In genomic region chr5:129856414-129856813, GRCm38 (mm10) we compare ENCODE assay signal across 27 mouse cellular contexts. TPM values are rescaled to one million over a fixed set of nuclear protein-coding genes. Genes with fewer than 3 reads are reported as not detected.
A peak's percentile ranks its signal among the peaks of the same experiment; 100 is the strongest.
DNase-seq lines count a peak whose midpoint lies in the region; ATAC-seq and TF ChIP-seq lines count a peak whose summit lies in the region.
"Had no signal": no experiment of that assay in that cellular context is flagged by ENCODE, and none has a peak within 500 bp of the region (broad histone marks: within the 10 kb centered on the region; RNA-seq: fewer than 3 reads in every experiment).

No protein-coding gene starts in this region.

- DNase-seq in forebrain, postnatal 0 days = no peak
- DNase-seq in liver, adult 2 months (ENCODE audit: extremely low read depth, low read depth, low spot score) = no peak
- DNase-seq in liver = no peak
- DNase-seq in brain, embryonic 14.5 days (ENCODE audit: low read depth) = no peak
- no peak for DNase-seq in frontal cortex, postnatal 25 days (ENCODE audit: low spot score in 2 of 2)
- DNase-seq: adrenal gland, postnatal 14 days; cerebellum, adult 11-12 months; cerebellum, postnatal 25 days; gastrocnemius, postnatal 14 days; heart, postnatal 10 days; layer of hippocampus, postnatal 36 days; right cerebral cortex, postnatal 25 days had no signal

- WGBS in forebrain, postnatal 0 days = 89% methylated on average over 5 of the region's 5 CpGs
- WGBS in forebrain, embryonic 16.5 days = 86% methylated on average over 5 of the region's 5 CpGs
- WGBS in liver, adult 2 months = 94% methylated on average over 5 of the region's 5 CpGs

- no peaks in the 10 kb centered on the region for H3K4me1 ChIP-seq in forebrain, postnatal 0 days (ENCODE audit: insufficient read depth)
- H3K4me1 ChIP-seq in forebrain, embryonic 16.5 days (replicated peaks; ENCODE audit: control insufficient read depth, insufficient read depth, low read length) = no peaks in the 10 kb centered on the region
- H3K4me1 ChIP-seq in liver, adult 2 months (ENCODE audit: control insufficient read depth, insufficient read depth, low read length) = no peaks in the 10 kb centered on the region
- no peaks in the 10 kb centered on the region for H3K4me1 ChIP-seq in ES-Bruce4 (ENCODE audit: control insufficient read depth, insufficient read depth, low read length)
- H3K4me1 ChIP-seq: embryonic facial prominence, embryonic 15.5 days; forebrain, embryonic 10.5 days; hindbrain, embryonic 12.5 days; kidney, embryonic 15.5 days; limb, embryonic 15.5 days; lung, embryonic 15.5 days; midbrain, embryonic 15.5 days; neural tube, embryonic 15.5 days had no signal

- no peak overlapping the region for H3K27ac ChIP-seq in forebrain, postnatal 0 days (ENCODE audit: low read depth, low read length)
- H3K27ac ChIP-seq in forebrain, embryonic 16.5 days (ENCODE audit: low read length) = no peak overlapping the region
- H3K27ac ChIP-seq in liver, adult 2 months (replicated peaks; ENCODE audit: insufficient read depth, low read depth, low read length) = no peak overlapping the region
- no peak overlapping the region for H3K27ac ChIP-seq in ES-Bruce4 (ENCODE audit: insufficient read depth, low read length)
- H3K27ac ChIP-seq: embryonic facial prominence, embryonic 15.5 days; forebrain, embryonic 10.5 days; hindbrain, embryonic 12.5 days; kidney, embryonic 15.5 days; limb, embryonic 15.5 days; lung, embryonic 15.5 days; macrophage; midbrain, embryonic 15.5 days; neural tube, embryonic 15.5 days had no signal

- H3K9me3 ChIP-seq in forebrain, postnatal 0 days (ENCODE audit: low read length) = no peaks in the 10 kb centered on the region
- H3K9me3 ChIP-seq in forebrain, embryonic 16.5 days (ENCODE audit: control insufficient read depth, low read length) = no peaks in the 10 kb centered on the region
- no peaks in the 10 kb centered on the region for H3K9me3 ChIP-seq in ES-Bruce4 (replicated peaks; ENCODE audit: control insufficient read depth, insufficient read depth, low read length, poor library complexity, severe bottlenecking)
- H3K9me3 ChIP-seq: embryonic facial prominence, embryonic 15.5 days; forebrain, embryonic 10.5 days; hindbrain, embryonic 12.5 days; kidney, embryonic 15.5 days; limb, embryonic 15.5 days; lung, embryonic 15.5 days; midbrain, embryonic 15.5 days; neural tube, embryonic 15.5 days had no signal

- no peak for TF ChIP-seq POLR2A in liver, adult 2 months (IDR thresholded peaks at IDR 0.05; ENCODE audit: extremely low read depth, insufficient read depth, low read length)
- no peak for TF ChIP-seq POLR2A in ES-Bruce4 (IDR thresholded peaks at IDR 0.05; ENCODE audit: insufficient read depth, low read length)
- TF ChIP-seq POLR2A in brain, embryonic 14.5 days (IDR thresholded peaks at IDR 0.05; ENCODE audit: borderline replicate concordance, extremely low read depth, insufficient read depth, insufficient read length, poor library complexity, severe bottlenecking) = no peak

- no peak for TF ChIP-seq EP300 in ES-Bruce4 (IDR thresholded peaks at IDR 0.05; ENCODE audit: insufficient read depth, low read depth, low read length)

- H3K4me2 ChIP-seq in forebrain, postnatal 0 days (ENCODE audit: low read depth) = no peak overlapping the region
- no peak overlapping the region for H3K4me2 ChIP-seq in forebrain, embryonic 16.5 days (ENCODE audit: low read length)
- H3K4me2 ChIP-seq: embryonic facial prominence, embryonic 15.5 days; hindbrain, embryonic 12.5 days; kidney, embryonic 15.5 days; limb, embryonic 15.5 days; lung, embryonic 15.5 days; midbrain, embryonic 15.5 days; neural tube, embryonic 15.5 days had no signal

- H3K79me2 ChIP-seq in liver, adult 2 months (ENCODE audit: control insufficient read depth, insufficient read depth, low read length) = no peaks in the 10 kb centered on the region

- H3K36me3 ChIP-seq in forebrain, postnatal 0 days (ENCODE audit: insufficient read depth) = peaks cover 43% of the 10 kb centered on the region
- peaks cover 9% of the 10 kb centered on the region; the same call in 1 of the 2 replicates for H3K36me3 ChIP-seq in forebrain, embryonic 16.5 days (ENCODE audit: control insufficient read depth, insufficient read depth)
- peaks cover 19% of the 10 kb centered on the region for H3K36me3 ChIP-seq in liver, adult 2 months (ENCODE audit: control insufficient read depth, insufficient read depth, low read length)
- H3K36me3 ChIP-seq in ES-Bruce4 (ENCODE audit: control insufficient read depth, insufficient read depth, low read length, poor library complexity, severe bottlenecking) = peaks cover 25% of the 10 kb centered on the region

- no peak overlapping the region for H3K4me3 ChIP-seq in forebrain, postnatal 0 days (ENCODE audit: low read depth, low read length)
- H3K4me3 ChIP-seq in forebrain, embryonic 16.5 days (replicated peaks; ENCODE audit: low read length) = no peak overlapping the region
- H3K4me3 ChIP-seq in liver, adult 2 months (ENCODE audit: insufficient read depth, low read depth, low read length) = no peak overlapping the region
- no peak overlapping the region for H3K4me3 ChIP-seq in ES-Bruce4 (ENCODE audit: low read depth, low read length)
- H3K4me3 ChIP-seq: embryonic facial prominence, embryonic 15.5 days; forebrain, embryonic 10.5 days; hindbrain, embryonic 12.5 days; kidney, embryonic 15.5 days; limb, embryonic 15.5 days; lung, embryonic 15.5 days; midbrain, embryonic 15.5 days; neural tube, embryonic 15.5 days had no signal

- H3K9ac ChIP-seq in forebrain, postnatal 0 days = no peak overlapping the region
- H3K9ac ChIP-seq in forebrain, embryonic 16.5 days (replicated peaks; ENCODE audit: low read depth, low read length) = no peak overlapping the region
- no peak overlapping the region for H3K9ac ChIP-seq in liver, adult 2 months (ENCODE audit: low read depth, low read length)
- H3K9ac ChIP-seq in ES-Bruce4 (ENCODE audit: low read depth, poor library complexity, severe bottlenecking) = no peak overlapping the region
- H3K9ac ChIP-seq: embryonic facial prominence, embryonic 15.5 days; hindbrain, embryonic 12.5 days; kidney, embryonic 15.5 days; limb, embryonic 15.5 days; lung, embryonic 15.5 days; midbrain, embryonic 15.5 days; neural tube, embryonic 15.5 days had no signal

- ATAC-seq in forebrain, postnatal 0 days = no peak
- no peak for ATAC-seq in forebrain, embryonic 16.5 days
- no peak for ATAC-seq in megakaryocyte, adult 5-6 weeks (ENCODE audit: poor library complexity, severe bottlenecking)
- ATAC-seq: CD4-positive, CD25-positive, alpha-beta regulatory T cell, adult 4 months; inflammation-experienced regulatory T-cells, adult 6 months; midbrain, embryonic 15.5 days had no signal

- H3K27me3 ChIP-seq in forebrain, postnatal 0 days (ENCODE audit: insufficient read depth, low read length) = no peaks in the 10 kb centered on the region
- no peaks in the 10 kb centered on the region for H3K27me3 ChIP-seq in forebrain, embryonic 16.5 days (replicated peaks; ENCODE audit: control insufficient read depth, insufficient read depth, low read length)
- no peaks in the 10 kb centered on the region for H3K27me3 ChIP-seq in liver, adult 2 months (ENCODE audit: control insufficient read depth, insufficient read depth, low read length)
- no peaks in the 10 kb centered on the region for H3K27me3 ChIP-seq in ES-Bruce4 (ENCODE audit: control insufficient read depth, insufficient read depth, low read length, poor library complexity, severe bottlenecking)
- H3K27me3 ChIP-seq: embryonic facial prominence, embryonic 15.5 days; hindbrain, embryonic 12.5 days; kidney, embryonic 15.5 days; limb, embryonic 15.5 days; lung, embryonic 15.5 days; midbrain, embryonic 15.5 days; neural tube, embryonic 15.5 days had no signal

- TF ChIP-seq CTCF in forebrain, postnatal 0 days (IDR thresholded peaks at IDR 0.05; ENCODE audit: low read depth) = 0 out of 2 replicates have a peak, but pooled peaks have one; percentile 15
- TF ChIP-seq CTCF in liver, adult 2 months (IDR thresholded peaks at IDR 0.05; ENCODE audit: low read depth, low read length) = peak; percentile 16; the same call in 1 of the 2 replicates
- peak; percentile 61 for TF ChIP-seq CTCF in ES-Bruce4 (IDR thresholded peaks at IDR 0.05; ENCODE audit: low read depth, low read length)
- peak; percentile 16; the same call in 1 of the 2 replicates for TF ChIP-seq CTCF in brain, embryonic 14.5 days (IDR thresholded peaks at IDR 0.05; ENCODE audit: borderline replicate concordance, extremely low read depth, insufficient read depth, insufficient read length)

RNA-seq across cellular contexts. Expression of gene Sumf2, which starts 9.6 kb away (rescaled TPM):
- total RNA-seq in forebrain, postnatal 0 days (2014; rRNA removed) = 16.6 and 29.9 TPM in 2 replicates
- 21.2 and 22.3 TPM in 2 replicates for polyA plus RNA-seq in forebrain, postnatal 0 days (2015; fragmentation: Nextera tagmentation; extraction: Ambion mirVana)
- polyA plus RNA-seq in forebrain, embryonic 16.5 days (2015; fragmentation: Nextera tagmentation; extraction: Ambion mirVana) = 25.8 and 29.5 TPM in 2 replicates
- total RNA-seq in liver, adult 2 months (2014; rRNA removed) = 5.8 and 6.0 TPM in 2 replicates
- 8.9 and 10.2 TPM in 2 replicates for polyA plus RNA-seq in liver, adult 2 months (2012; rRNA removed)
- polyA plus RNA-seq in ES-Bruce4 (2011; ENCODE audit: insufficient read depth, insufficient read length, low read depth, missing spikeins) = 58.6 and 61.0 TPM in 2 replicates
- polyA plus RNA-seq in brain, embryonic 14.5 days (2012; rRNA removed) = 26.6 and 26.9 TPM in 2 replicates
- 3.7 TPM in 2 replicates for total RNA-seq in megakaryocyte, adult 5-6 weeks (2015)
- 13.5 and 18.7 TPM in 2 replicates for total RNA-seq in megakaryocyte, adult 5-6 weeks (2017)

RNA-seq across cellular contexts. Expression of gene Chchd2, which starts 30.9 kb away (rescaled TPM):
- 905 and 1,053 TPM in 2 replicates for total RNA-seq in forebrain, postnatal 0 days (2014; rRNA removed)
- 889 and 1,240 TPM in 2 replicates for polyA plus RNA-seq in forebrain, postnatal 0 days (2015; fragmentation: Nextera tagmentation; extraction: Ambion mirVana)
- 801 and 835 TPM in 2 replicates for polyA plus RNA-seq in forebrain, embryonic 16.5 days (2015; fragmentation: Nextera tagmentation; extraction: Ambion mirVana)
- total RNA-seq in liver, adult 2 months (2014; rRNA removed) = 1,393 and 1,612 TPM in 2 replicates
- 1,062 and 1,287 TPM in 2 replicates for polyA plus RNA-seq in liver, adult 2 months (2012; rRNA removed)
- polyA plus RNA-seq in ES-Bruce4 (2011; ENCODE audit: insufficient read depth, insufficient read length, low read depth, missing spikeins) = 337 and 340 TPM in 2 replicates
- 761 and 1,401 TPM in 2 replicates for polyA plus RNA-seq in brain, embryonic 14.5 days (2012; rRNA removed)
- 261 and 270 TPM in 2 replicates for total RNA-seq in megakaryocyte, adult 5-6 weeks (2015)
- 123 and 132 TPM in 2 replicates for total RNA-seq in megakaryocyte, adult 5-6 weeks (2017)

RNA-seq across cellular contexts. Expression of gene Zbed5, which starts 39.1 kb away (rescaled TPM):
- 21.2 and 23.6 TPM in 2 replicates for total RNA-seq in forebrain, postnatal 0 days (2014; rRNA removed)
- polyA plus RNA-seq in forebrain, postnatal 0 days (2015; fragmentation: Nextera tagmentation; extraction: Ambion mirVana) = 8.3 and 9.8 TPM in 2 replicates
- polyA plus RNA-seq in forebrain, embryonic 16.5 days (2015; fragmentation: Nextera tagmentation; extraction: Ambion mirVana) = 19.9 and 21.4 TPM in 2 replicates
- total RNA-seq in liver, adult 2 months (2014; rRNA removed) = 5.1 and 5.8 TPM in 2 replicates
- 0.62 TPM in 2 replicates for polyA plus RNA-seq in liver, adult 2 months (2012; rRNA removed)
- 12.9 and 13.1 TPM in 2 replicates for polyA plus RNA-seq in ES-Bruce4 (2011; ENCODE audit: insufficient read depth, insufficient read length, low read depth, missing spikeins)
- polyA plus RNA-seq in brain, embryonic 14.5 days (2012; rRNA removed) = 13.9 and 14.8 TPM in 2 replicates
- 0.07 TPM in 1 of 2 replicates, not detected in the other for total RNA-seq in megakaryocyte, adult 5-6 weeks (2015)
- total RNA-seq in megakaryocyte, adult 5-6 weeks (2017) = not detected in 2 replicates

RNA-seq across cellular contexts. Expression of gene Phkg1, which starts 41.9 kb away (rescaled TPM):
- 1.2 and 1.4 TPM in 2 replicates for total RNA-seq in forebrain, postnatal 0 days (2014; rRNA removed)
- polyA plus RNA-seq in forebrain, postnatal 0 days (2015; fragmentation: Nextera tagmentation; extraction: Ambion mirVana) = 0.50 and 1.3 TPM in 2 replicates
- polyA plus RNA-seq in forebrain, embryonic 16.5 days (2015; fragmentation: Nextera tagmentation; extraction: Ambion mirVana) = 0.43 and 0.62 TPM in 2 replicates
- 0.13 and 0.28 TPM in 2 replicates for total RNA-seq in liver, adult 2 months (2014; rRNA removed)
- 0.07 and 0.15 TPM in 2 replicates for polyA plus RNA-seq in liver, adult 2 months (2012; rRNA removed)
- 5.4 and 6.1 TPM in 2 replicates for polyA plus RNA-seq in ES-Bruce4 (2011; ENCODE audit: insufficient read depth, insufficient read length, low read depth, missing spikeins)
- polyA plus RNA-seq in brain, embryonic 14.5 days (2012; rRNA removed) = 0.14 and 0.24 TPM in 2 replicates
- not detected in 2 replicates for total RNA-seq in megakaryocyte, adult 5-6 weeks (2015)
- 0.41 TPM in 1 of 2 replicates, not detected in the other for total RNA-seq in megakaryocyte, adult 5-6 weeks (2017)
- polyA plus RNA-seq: macrophage; stomach, embryonic 14.5 days had no signal

RNA-seq across cellular contexts. Expression of gene Nupr1l, which starts 51.9 kb away (rescaled TPM):
- total RNA-seq in forebrain, postnatal 0 days (2014; rRNA removed) = 1.4 and 3.0 TPM in 2 replicates
- polyA plus RNA-seq in forebrain, postnatal 0 days (2015; fragmentation: Nextera tagmentation; extraction: Ambion mirVana) = 5.5 and 5.6 TPM in 2 replicates
- polyA plus RNA-seq in forebrain, embryonic 16.5 days (2015; fragmentation: Nextera tagmentation; extraction: Ambion mirVana) = 4.1 and 5.1 TPM in 2 replicates
- total RNA-seq in liver, adult 2 months (2014; rRNA removed) = 0.54 and 2.2 TPM in 2 replicates
- 1.2 and 2.2 TPM in 2 replicates for polyA plus RNA-seq in liver, adult 2 months (2012; rRNA removed)
- 1.3 and 4.3 TPM in 2 replicates for polyA plus RNA-seq in ES-Bruce4 (2011; ENCODE audit: insufficient read depth, insufficient read length, low read depth, missing spikeins)
- polyA plus RNA-seq in brain, embryonic 14.5 days (2012; rRNA removed) = 4.5 and 9.0 TPM in 2 replicates
- total RNA-seq in megakaryocyte, adult 5-6 weeks (2015) = 0.71 and 2.9 TPM in 2 replicates
- 0.66 and 2.1 TPM in 2 replicates for total RNA-seq in megakaryocyte, adult 5-6 weeks (2017)
